Mouse (Mus musculus) forebrain, embryonic 12.5 days (tissue): ENCODE data around the gene Nfia. TPM values are rescaled to one million over a fixed set of nuclear protein-coding genes. Genes with fewer than 3 reads are reported as not detected.
A peak's percentile ranks its signal among the peaks of the same experiment; 100 is the strongest.

Experiments
- ATAC-seq: fragments of 200-750 bp; cut with Nextera tagmentation; 2 replicates; pipeline ENCODE4 v1.8.0; 2017; ENCODE audit warnings: moderate TSS enrichment; ENCODE audit not compliant: low FRiP score
- H3K27ac ChIP-seq: fragments of 300-500 bp; sonication (generic); 2 replicates; pipeline ENCODE4 v1.5.1; 2016; ENCODE audit warnings: mild to moderate bottlenecking
- H3K27me3 ChIP-seq: fragments of 300-500 bp; sonication (generic); 2 replicates; pipeline ENCODE4 v1.6.1; 2016; ENCODE audit warnings: mild to moderate bottlenecking
- H3K36me3 ChIP-seq: fragments of 300-500 bp; sonication (generic); replicated peaks from 2 replicates; pipeline ENCODE4 v1.6.1; 2016; ENCODE audit warnings: mild to moderate bottlenecking
- H3K4me1 ChIP-seq: fragments of 300-500 bp; sonication (generic); 2 replicates; pipeline ENCODE4 v1.6.1; 2016
- H3K4me2 ChIP-seq: fragments of 300-500 bp; sonication (generic); 2 replicates; pipeline ENCODE4 v1.6.1; 2016; ENCODE audit warnings: mild to moderate bottlenecking, moderate library complexity
- H3K4me3 ChIP-seq: fragments of 300-500 bp; sonication (generic); replicated peaks from 2 replicates; pipeline ENCODE4 v1.5.1; 2016; ENCODE audit warnings: mild to moderate bottlenecking
- H3K9ac ChIP-seq: fragments of 300-500 bp; sonication (generic); 2 replicates; pipeline ENCODE4 v1.6.1; 2016; ENCODE audit warnings: mild to moderate bottlenecking
- H3K9me3 ChIP-seq: fragments of 300-500 bp; sonication (generic); 2 replicates; pipeline ENCODE4 v1.6.1; 2016
- WGBS: fragments of 180-500 bp; shearing (Covaris S2); methylation state at CpG from one replicate; pipeline ENCODE4 v1.1.7; 2016; 5-methylcytosine and 5-hydroxymethylcytosine counted together
- polyA plus RNA-seq: library from polyadenylated mRNA; unstranded; fragments of >200 nt; fragmentation: Nextera tagmentation; extraction: Ambion mirVana; gene quantifications from 2 replicates; pipeline ENCODE4 v1.2.1, GENCODE M21; 2016

Nfia gene
- polyA plus RNA-seq, 1 experiment from 2014 or later = 62.1 TPM

DNA sequence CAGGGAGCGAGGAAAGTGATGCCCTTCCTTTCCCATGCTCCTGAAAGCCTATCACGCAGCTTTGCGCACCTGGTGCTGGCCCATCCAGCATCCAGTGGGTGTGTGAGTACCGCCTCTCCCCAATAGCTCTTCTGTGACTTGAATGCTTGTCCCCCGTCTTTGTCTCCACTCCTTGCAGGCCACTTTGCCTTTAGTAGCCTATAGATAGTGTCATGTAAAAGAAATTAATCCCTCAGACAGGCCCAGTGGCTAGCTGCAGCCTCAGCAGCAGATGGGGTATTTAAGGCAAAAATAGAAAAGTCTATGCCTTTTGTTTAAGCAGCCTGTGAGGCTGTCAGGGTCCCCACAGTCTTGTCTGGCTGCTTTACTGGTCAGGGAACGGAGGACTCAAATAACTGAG, 145.0 kb downstream of the Nfia start:
- Histone ChIP-seq H3K4me1 (peaks cover 28% of the 10 kb centered on the region), H3K4me2 (no peak overlapping the region), H3K36me3 (no peaks in the 10 kb centered on the region), H3K27ac (peak overlapping the region; percentile 44), H3K9me3 (no peaks in the 10 kb centered on the region), H3K4me3 (no peak overlapping the region), H3K27me3 (no peaks in the 10 kb centered on the region), H3K9ac (no peak overlapping the region)
- 36% methylated on average over 6 of the region's 6 CpGs for WGBS
- ATAC-seq = peak; percentile 54

DNA sequence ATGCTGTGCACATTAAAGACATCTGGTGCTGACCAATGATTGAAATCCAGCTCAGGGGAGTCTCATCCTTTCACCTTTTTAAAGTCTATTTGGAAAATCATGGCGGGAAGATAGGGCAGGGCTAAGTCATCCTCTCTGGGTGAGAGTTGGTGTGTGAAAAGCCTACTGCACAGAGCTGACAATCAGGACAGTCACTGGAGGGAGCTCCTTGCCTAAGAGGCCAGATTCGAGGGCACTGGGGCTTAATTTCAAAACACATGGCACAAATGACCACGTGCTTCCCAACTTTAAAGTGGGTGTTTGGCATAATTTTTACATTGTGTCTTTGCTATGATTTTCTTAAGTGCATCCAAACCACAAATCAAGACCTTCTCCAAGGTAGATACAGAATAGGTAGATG, 146.1 kb downstream of the Nfia start:
- Histone ChIP-seq H3K27ac (0 out of 2 replicates have a peak overlapping the region, but pooled peaks have one; percentile 44), H3K4me2 (no peak overlapping the region)

GRCm38 (mm10) chr4:97919773-97920172, 147.2 kb downstream of the Nfia start:
- H3K4me3 ChIP-seq = no peak overlapping the region
- no peak overlapping the region for H3K9ac ChIP-seq
- H3K4me2 ChIP-seq = no peak overlapping the region
- ATAC-seq = no peak
- peaks cover 38% of the 10 kb centered on the region for H3K4me1 ChIP-seq
- no peaks in the 10 kb centered on the region for H3K36me3 ChIP-seq
- H3K27ac ChIP-seq = no peak overlapping the region
- WGBS = 76% methylated on average over 2 of the region's 2 CpGs
- no peaks in the 10 kb centered on the region for H3K27me3 ChIP-seq
- H3K9me3 ChIP-seq = no peaks in the 10 kb centered on the region

More for the DNA sequence above, 146.1 kb downstream of the Nfia start:
- H3K27me3 ChIP-seq = no peaks in the 10 kb centered on the region
- WGBS = 58% methylated on average over 3 of the region's 3 CpGs
- ATAC-seq = no peak
- H3K4me3 ChIP-seq = no peak overlapping the region
- peaks cover 28% of the 10 kb centered on the region for H3K4me1 ChIP-seq
- H3K9ac ChIP-seq = no peak overlapping the region
- no peaks in the 10 kb centered on the region for H3K9me3 ChIP-seq
- no peaks in the 10 kb centered on the region for H3K36me3 ChIP-seq

DNA sequence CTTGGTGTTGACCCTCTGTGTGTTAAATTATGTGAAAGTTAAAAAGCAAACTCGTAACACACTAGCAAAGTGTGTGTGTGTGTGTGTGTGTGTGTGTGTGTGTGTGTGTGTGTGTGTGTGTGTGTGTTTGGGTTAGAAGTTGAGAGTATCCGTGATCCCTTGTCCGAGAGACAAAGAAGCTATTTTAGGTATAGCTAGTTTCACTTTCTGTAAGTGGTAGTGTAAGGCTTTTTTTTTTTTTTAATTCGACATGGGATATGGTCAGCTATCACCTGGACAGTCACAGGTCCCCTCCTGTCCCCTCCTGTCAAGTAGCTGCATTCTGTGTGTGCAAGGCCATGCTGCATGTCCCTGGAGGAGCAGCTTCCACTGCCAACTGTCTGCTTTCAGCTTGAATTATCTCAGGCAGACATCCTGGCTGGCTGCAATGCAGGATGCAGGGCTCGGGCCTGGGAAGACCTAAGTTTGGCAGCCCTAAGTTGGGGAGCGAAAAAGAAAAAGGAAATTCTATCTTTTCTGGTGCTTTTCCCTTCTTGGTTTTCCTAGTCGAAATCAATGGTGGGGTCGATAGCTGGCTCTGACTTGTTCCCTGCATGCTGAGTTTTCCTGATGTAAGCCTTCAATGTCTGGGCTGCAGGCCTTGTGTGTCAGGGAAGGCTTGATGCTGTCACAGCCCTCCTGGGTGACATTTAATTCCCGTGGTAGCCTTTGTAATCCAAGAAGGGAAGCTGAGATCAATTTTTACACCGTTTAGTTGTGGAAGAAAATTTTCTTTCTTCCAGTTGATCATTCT, 147.9 kb downstream of the Nfia start:
- H3K4me3 ChIP-seq = no peak overlapping the region
- no peak for ATAC-seq
- H3K9me3 ChIP-seq = no peaks in the 10 kb centered on the region
- H3K4me2 ChIP-seq = no peak overlapping the region
- no peaks in the 10 kb centered on the region for H3K36me3 ChIP-seq
- 69% methylated on average over 10 of the region's 10 CpGs for WGBS
- H3K27me3 ChIP-seq = no peaks in the 10 kb centered on the region
- H3K4me1 ChIP-seq = peaks cover 45% of the 10 kb centered on the region
- H3K27ac ChIP-seq = 0 out of 2 replicates have a peak overlapping the region, but pooled peaks have one; percentile 16
- no peak overlapping the region for H3K9ac ChIP-seq

DNA sequence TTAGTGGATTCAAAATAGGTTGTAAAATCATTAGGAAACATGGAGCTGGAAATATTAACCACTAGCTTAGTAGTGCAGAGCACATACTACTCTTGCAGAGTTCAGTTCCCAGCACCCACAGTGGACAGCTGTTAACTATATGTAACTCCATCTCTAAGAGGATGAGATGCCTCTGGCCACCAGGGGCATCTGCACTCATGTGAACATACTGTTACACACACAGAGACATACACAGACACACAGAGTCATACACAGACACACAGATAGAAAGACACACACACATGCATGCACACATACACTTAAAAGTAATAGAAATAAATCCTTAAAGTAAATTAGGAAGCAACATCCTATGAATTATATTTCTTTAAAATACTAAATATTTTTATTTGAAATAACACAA, 149.1 kb downstream of the Nfia start:
- Histone ChIP-seq H3K27ac (no peak overlapping the region), H3K4me2 (no peak overlapping the region), H3K27me3 (no peaks in the 10 kb centered on the region), H3K9me3 (no peaks in the 10 kb centered on the region), H3K4me3 (no peak overlapping the region), H3K36me3 (no peaks in the 10 kb centered on the region), H3K4me1 (peaks cover 52% of the 10 kb centered on the region), H3K9ac (no peak overlapping the region)
- ATAC-seq = no peak

DNA sequence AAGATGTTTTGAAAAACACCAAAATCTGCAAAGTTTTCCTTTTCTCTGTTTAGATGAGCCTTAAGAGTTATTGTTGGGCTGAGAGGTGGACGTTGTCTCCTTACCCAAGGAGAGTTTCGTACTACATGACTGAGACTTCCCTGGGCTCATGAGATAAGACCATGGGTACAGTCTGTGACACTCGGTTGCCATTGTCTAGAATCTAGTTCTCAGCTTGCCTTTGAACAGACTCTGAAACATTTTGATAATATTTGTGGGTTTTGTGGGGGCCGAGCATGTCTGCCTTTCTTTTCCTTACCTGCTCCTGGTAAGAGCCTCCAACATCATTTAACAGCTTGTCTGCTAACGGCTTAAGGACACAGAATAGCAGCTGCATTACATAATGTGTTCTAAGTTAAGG, 150.7 kb downstream of the Nfia start:
- WGBS = 84% methylated on average over 5 of the region's 5 CpGs
- no peak for ATAC-seq
- H3K27ac ChIP-seq = peak overlapping the region; percentile 36; the same call in 1 of the 2 replicates
- peaks cover 44% of the 10 kb centered on the region for H3K4me1 ChIP-seq
- H3K27me3 ChIP-seq = no peaks in the 10 kb centered on the region
- no peaks in the 10 kb centered on the region for H3K36me3 ChIP-seq
- H3K9ac ChIP-seq = no peak overlapping the region
- H3K4me2 ChIP-seq = no peak overlapping the region
- H3K9me3 ChIP-seq = no peaks in the 10 kb centered on the region
- no peak overlapping the region for H3K4me3 ChIP-seq

- Histone ChIP-seq H3K9ac (no peak overlapping the region), H3K4me2 (no peak overlapping the region)
Observed at GRCm38 (mm10) chr4:97923876-97924316, 151.4 kb downstream of the Nfia start.

DNA sequence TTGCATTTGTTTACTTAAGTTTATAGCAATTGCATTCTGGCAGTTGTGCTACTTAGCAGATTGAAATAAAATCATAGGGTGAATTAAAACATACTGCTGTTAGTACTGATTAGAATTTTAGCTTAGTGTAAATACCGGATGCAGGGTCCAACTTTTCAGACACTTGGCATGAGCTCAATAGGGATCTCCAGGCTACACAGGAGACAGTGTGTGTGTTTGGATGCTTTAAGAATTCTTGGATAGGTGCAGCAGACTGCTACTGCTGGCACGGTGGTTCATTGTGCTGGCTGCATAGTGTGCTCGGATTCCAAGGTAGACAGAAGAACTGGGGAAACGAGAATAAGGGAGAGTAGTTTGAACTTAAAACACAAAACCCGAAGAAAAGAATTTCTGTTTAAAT, 151.9 kb downstream of the Nfia start:
- 0 out of 2 replicates have a peak, but pooled peaks have one; percentile 45 for ATAC-seq
- Histone ChIP-seq H3K9me3 (no peaks in the 10 kb centered on the region), H3K4me2 (no peak overlapping the region), H3K4me3 (no peak overlapping the region), H3K27me3 (no peaks in the 10 kb centered on the region), H3K27ac (peak overlapping the region; percentile 72; the same call in 1 of the 2 replicates), H3K36me3 (no peaks in the 10 kb centered on the region), H3K9ac (no peak overlapping the region), H3K4me1 (peaks cover 38% of the 10 kb centered on the region)
- 41% methylated on average over 5 of the region's 5 CpGs for WGBS

More at GRCm38 (mm10) chr4:97923876-97924316, 151.4 kb downstream of the Nfia start:
- Histone ChIP-seq H3K36me3 (no peaks in the 10 kb centered on the region), H3K4me3 (no peak overlapping the region), H3K27me3 (no peaks in the 10 kb centered on the region), H3K27ac (peak overlapping the region; percentile 36; the same call in 1 of the 2 replicates), H3K9me3 (no peaks in the 10 kb centered on the region), H3K4me1 (peaks cover 38% of the 10 kb centered on the region)
- no peak for ATAC-seq
- WGBS = 79% methylated on average over 8 of the region's 8 CpGs

DNA sequence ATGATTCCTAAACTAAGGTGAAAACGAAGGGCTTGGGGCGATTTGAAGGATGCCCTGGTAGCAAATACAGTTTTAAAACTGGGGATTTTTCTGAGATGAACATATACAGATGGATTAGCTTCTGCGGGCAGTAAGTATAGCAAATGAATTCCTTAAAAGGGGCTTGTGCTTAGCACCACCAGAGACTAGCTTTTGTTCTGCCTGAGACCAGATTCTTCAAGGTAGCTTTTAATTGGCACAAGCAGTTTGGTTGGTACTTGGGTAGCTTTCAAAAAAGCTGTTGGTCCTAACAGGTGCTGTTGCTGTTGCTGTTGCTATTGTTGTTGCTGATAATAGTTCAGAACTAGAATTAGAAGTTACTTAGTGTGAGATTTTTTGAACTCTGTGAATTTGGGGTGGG, 152.3 kb downstream of the Nfia start:
- H3K4me2 ChIP-seq = no peak overlapping the region
- no peak overlapping the region for H3K9ac ChIP-seq
- 58% methylated on average over 3 of the region's 3 CpGs for WGBS
- H3K27me3 ChIP-seq = no peaks in the 10 kb centered on the region
- no peak for ATAC-seq
- peak overlapping the region; percentile 72; the same call in 1 of the 2 replicates for H3K27ac ChIP-seq
- H3K4me1 ChIP-seq = peaks cover 38% of the 10 kb centered on the region
- no peaks in the 10 kb centered on the region for H3K36me3 ChIP-seq
- no peak overlapping the region for H3K4me3 ChIP-seq
- H3K9me3 ChIP-seq = no peaks in the 10 kb centered on the region

DNA sequence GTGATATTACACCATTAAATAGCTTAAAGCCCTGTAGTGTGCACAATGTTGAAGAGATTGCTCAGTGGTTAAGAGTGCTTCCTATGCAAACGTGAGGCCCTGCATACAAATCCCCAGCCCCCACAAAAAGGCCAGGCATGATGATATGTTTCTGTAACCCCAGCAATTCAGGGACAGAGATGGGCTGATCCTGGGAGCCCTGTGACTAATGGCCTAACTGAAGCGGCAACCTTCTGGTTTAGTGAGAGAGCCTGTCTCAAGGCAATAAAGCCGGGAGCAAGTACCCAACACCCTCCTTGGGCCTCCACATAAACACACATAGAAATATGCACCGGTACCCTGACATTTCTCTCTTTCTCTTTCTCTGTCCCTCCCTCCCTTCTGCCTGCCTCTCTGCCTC, 153.1 kb downstream of the Nfia start:
- Histone ChIP-seq H3K9ac (no peak overlapping the region), H3K9me3 (no peaks in the 10 kb centered on the region), H3K27ac (peak overlapping the region; percentile 61), H3K27me3 (no peaks in the 10 kb centered on the region), H3K4me3 (no peak overlapping the region), H3K4me2 (no peak overlapping the region; the same call in 1 of the 2 replicates), H3K36me3 (no peaks in the 10 kb centered on the region), H3K4me1 (peaks cover 35% of the 10 kb centered on the region)
- ATAC-seq = no peak
- WGBS = 52% methylated on average over 4 of the region's 4 CpGs

GRCm38 (mm10) chr4:97926607-97927308, 154.2 kb downstream of the Nfia start:
- no peaks in the 10 kb centered on the region for H3K36me3 ChIP-seq
- WGBS = 57% methylated on average over 5 of the region's 5 CpGs
- H3K4me1 ChIP-seq = peaks cover 39% of the 10 kb centered on the region
- no peak overlapping the region for H3K9ac ChIP-seq
- ATAC-seq = peak; percentile 62; the same call in 1 of the 2 replicates
- H3K27me3 ChIP-seq = no peaks in the 10 kb centered on the region
- no peak overlapping the region for H3K4me2 ChIP-seq
- H3K27ac ChIP-seq = peak overlapping the region; percentile 43
- no peaks in the 10 kb centered on the region for H3K9me3 ChIP-seq
- no peak overlapping the region for H3K4me3 ChIP-seq

DNA sequence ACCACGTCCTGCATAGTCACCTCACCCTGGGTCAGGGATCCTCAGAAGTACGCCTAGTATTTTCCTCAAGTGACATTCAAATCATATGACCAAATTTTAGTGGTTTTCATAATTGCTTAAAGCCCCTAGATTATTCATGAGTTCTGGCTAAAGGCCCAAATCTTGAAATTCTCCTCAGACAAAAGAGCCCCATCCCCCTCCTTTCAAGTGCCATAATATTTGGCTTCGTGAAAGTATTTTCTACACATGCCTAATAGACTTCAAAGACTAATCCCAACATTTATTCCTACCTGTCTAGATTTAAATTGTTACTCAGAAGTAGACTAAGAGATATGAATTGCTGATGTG, 154.7 kb downstream of the Nfia start:
- peak overlapping the region; percentile 27; the same call in 1 of the 2 replicates for H3K27ac ChIP-seq
- H3K27me3 ChIP-seq = no peaks in the 10 kb centered on the region
- no peak overlapping the region for H3K4me2 ChIP-seq
- ATAC-seq = no peak
- no peaks in the 10 kb centered on the region for H3K36me3 ChIP-seq
- H3K9me3 ChIP-seq = no peaks in the 10 kb centered on the region
- H3K4me3 ChIP-seq = no peak overlapping the region
- peaks cover 39% of the 10 kb centered on the region for H3K4me1 ChIP-seq
- no peak overlapping the region for H3K9ac ChIP-seq
- WGBS = 70% methylated on average over 3 of the region's 3 CpGs
